Mouse (Mus musculus): Measurements from ENCODE around the gene Supt3.

Supt3 gene

GRCm38 (mm10) chr17:44831201-44831600 is 54.2 kb downstream of the Supt3 start:
- CTCF ChIA-PET = interaction anchor here in 1 of 4 experiments (0.6 kb wide), 2 partner anchors 206 to 505 kb away, joined by 3 to 5 read pairs; no protein-coding TSS in a partner anchor
- POLR2A ChIA-PET = no interaction called here

GRCm38 (mm10) chr17:44842184-44842583 is 65.2 kb downstream of the Supt3 start:
- ChIA-PET POLR2A (no interaction called here), CTCF (no interaction called here)

GRCm38 (mm10) chr17:44863165-44863564 is 86.2 kb downstream of the Supt3 start:
- POLR2A ChIA-PET = no interaction called here
- CTCF ChIA-PET = no interaction called here

- ChIA-PET CTCF (no interaction called here), POLR2A (no interaction called here)
These were observed 116.6 kb downstream of the Supt3 start for GRCm38 (mm10) chr17:44893592-44893991.

- CTCF ChIA-PET = no interaction called here
These were observed 166.7 kb downstream of the Supt3 start for GRCm38 (mm10) chr17:44943536-44944090.

DNA sequence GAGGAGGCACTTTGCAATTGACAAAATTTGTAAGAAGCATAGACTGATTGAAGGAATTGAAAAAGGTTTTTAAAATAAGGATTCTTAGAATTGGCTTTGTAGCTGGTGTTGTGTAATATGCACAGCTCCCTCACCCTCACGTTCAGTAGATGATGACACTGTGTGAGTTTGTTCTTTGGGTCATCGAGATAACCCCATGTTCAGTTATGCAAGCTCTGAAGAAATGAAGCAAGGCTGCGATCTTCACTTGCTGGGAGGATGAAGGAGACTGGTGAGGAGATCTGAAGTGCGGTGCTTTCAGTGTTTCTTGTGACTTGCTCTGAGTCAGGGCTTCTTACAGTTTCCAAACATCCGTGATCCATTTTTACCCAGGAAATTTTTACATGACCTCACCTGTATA is 168.4 kb downstream of the Supt3 start:
- ChIA-PET CTCF (interaction anchor here in 1 of 4 experiments (0.6 to 0.7 kb wide), 2 partner anchors 201 to 685 kb away, joined by 3 to 4 read pairs; no protein-coding TSS in a partner anchor), POLR2A (no interaction called here)

More at GRCm38 (mm10) chr17:44943536-44944090, 166.7 kb downstream of the Supt3 start:
- POLR2A ChIA-PET = no interaction called here

GRCm38 (mm10) chr17:44948321-44948720 is 171.4 kb downstream of the Supt3 start:
- ChIA-PET POLR2A (no interaction called here), CTCF (no interaction called here)

DNA sequence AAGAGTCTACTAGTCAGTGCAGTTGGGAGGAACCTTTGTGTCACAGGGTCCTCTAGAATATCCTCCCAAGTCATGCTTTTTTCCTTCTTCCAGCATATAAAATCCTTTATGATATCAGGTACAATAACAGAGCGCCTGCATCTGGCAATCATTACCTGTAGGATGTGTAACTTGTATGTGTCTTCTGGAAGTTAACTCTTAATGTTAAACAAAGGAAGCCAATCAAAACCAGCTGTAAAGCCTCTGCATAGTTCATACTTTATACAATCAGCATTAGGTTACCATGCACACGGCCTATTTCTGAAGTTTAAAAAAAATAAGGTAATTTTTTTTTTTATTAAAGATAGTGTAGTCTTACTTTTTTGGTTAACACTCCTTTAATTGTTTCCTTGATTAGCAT is 179.7 kb downstream of the Supt3 start:
- CTCF ChIA-PET = no interaction called here
- POLR2A ChIA-PET = no interaction called here

- CTCF ChIA-PET = no interaction called here
- POLR2A ChIA-PET = no interaction called here
These were observed 186.3 kb downstream of the Supt3 start for GRCm38 (mm10) chr17:44963051-44963798.

GRCm38 (mm10) chr17:44967186-44967585 is 190.2 kb downstream of the Supt3 start:
- ChIA-PET CTCF (interaction anchor here in 1 of 4 experiments (0.6 kb wide), 1 partner anchor 59 kb away, joined by 7 read pairs; no protein-coding TSS in a partner anchor), POLR2A (no interaction called here)

- POLR2A ChIA-PET = interaction anchor here in 1 of 4 experiments (0.6 kb wide), 1 partner anchor 188 kb away, joined by 3 read pairs; no protein-coding TSS in a partner anchor
- CTCF ChIA-PET = no interaction called here
These were observed 193.3 kb downstream of the Supt3 start for GRCm38 (mm10) chr17:44970255-44970654.

DNA sequence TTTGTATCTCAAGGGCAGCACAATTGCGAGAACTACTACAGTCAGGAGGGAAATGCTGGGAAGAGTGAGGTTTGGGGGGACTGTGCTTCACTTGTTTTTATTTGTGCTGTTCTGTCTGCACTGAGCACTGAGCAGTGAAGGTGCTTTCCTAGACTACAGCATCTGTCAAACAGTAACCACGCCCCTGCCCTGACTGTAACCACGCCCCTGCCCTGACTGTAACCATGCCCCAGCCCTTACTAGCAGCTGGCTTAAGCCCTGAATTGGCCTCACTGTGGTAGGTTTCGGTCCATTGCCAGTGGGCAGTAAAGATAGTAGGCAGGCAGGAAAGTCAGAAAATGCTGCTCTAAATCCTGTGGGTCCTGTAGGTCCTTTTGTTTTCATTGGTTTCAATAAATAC is 196.5 kb downstream of the Supt3 start:
- POLR2A ChIA-PET = no interaction called here
- CTCF ChIA-PET = no interaction called here

- POLR2A ChIA-PET = no interaction called here
- CTCF ChIA-PET = no interaction called here
These were observed 200.7 kb downstream of the Supt3 start for GRCm38 (mm10) chr17:44977690-44978089.

DNA sequence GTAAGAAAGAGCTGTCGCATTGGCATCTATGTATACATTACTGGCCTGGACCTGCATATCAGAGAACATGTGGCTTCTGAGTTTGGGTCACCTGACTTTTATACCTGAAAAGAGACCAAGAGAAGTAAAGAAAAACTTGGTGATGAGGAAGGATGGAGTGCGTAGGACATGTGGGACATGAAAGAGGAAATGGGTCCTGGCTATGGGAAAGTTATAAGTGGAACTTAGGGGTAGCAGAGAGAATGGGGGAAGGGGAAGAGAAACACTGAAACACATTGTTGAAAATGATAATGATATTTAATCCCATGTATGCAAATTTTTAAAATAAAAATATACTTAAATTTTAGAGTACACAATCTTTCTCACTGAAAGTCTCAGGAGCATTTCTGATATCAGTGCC is 211.0 kb downstream of the Supt3 start:
- POLR2A ChIA-PET = interaction anchor here in 2 of 4 experiments (0.7 to 0.9 kb wide), 2 partner anchors 889 to 1169 kb away, joined by 3 read pairs; no protein-coding TSS in a partner anchor
- CTCF ChIA-PET = no interaction called here

GRCm38 (mm10) chr17:45003311-45003710 is 226.4 kb downstream of the Supt3 start:
- CTCF ChIA-PET = no interaction called here
- POLR2A ChIA-PET = no interaction called here

DNA sequence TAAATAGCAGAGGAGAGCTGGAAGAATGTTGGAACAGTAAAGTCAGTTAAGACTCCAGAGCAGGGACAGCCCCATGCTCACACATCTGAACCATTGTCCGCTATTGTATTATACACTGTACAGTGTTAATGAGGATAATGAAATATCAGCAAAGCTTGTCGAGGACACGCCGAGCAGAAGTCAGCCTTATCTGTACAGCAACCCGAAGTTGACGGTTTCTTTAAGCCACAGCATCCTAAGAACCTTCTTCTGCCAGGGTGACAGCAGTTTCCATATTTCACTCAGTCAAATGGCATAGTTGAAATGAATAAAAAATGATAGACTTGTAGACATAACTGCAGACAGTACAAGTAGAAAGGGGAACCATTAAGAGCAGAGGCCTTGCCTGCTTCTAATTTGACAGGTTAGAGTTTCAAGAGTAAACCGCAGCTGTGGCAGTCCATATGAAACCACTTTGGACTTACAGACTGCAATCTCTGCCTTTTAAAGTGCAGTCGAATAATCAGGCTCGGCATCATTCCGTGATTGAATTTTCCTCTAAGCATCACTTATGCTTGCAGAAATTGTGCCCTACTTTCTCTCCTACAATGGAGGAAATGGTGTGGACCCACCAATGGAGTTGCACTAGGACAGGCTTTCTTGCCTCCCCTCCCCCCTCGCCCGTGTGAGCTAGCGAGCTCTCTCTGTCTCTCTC is 227.7 kb downstream of the Supt3 start:
- POLR2A ChIA-PET = interaction anchor here in 1 of 4 experiments (0.6 kb wide), 1 partner anchor 97 kb away, joined by 5 read pairs; no protein-coding TSS in a partner anchor

DNA sequence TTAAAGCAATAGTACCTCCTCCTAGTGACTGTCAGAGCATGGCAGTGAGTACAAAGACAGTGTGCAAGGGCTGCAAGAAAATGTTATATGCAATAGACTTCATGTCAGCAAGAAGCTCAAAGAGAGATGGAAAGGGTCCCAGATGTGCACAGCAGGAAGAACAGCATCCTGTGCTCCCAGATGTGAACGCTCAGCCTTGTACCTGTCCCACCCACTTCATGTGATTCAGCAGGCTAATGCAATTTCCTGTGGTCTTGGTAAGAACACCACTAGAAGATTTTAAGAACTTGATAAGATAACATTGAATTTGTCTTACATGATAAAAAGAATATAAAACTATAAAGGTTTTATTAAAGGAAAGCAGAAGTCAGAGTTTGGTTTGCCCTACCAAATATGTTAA is 230.5 kb downstream of the Supt3 start:
- CTCF ChIA-PET = no interaction called here

More for the DNA sequence above, 227.7 kb downstream of the Supt3 start:
- CTCF ChIA-PET = no interaction called here

GRCm38 (mm10) chr17:45008663-45009062 is 231.7 kb downstream of the Supt3 start:
- CTCF ChIA-PET = no interaction called here
- POLR2A ChIA-PET = no interaction called here

More for the DNA sequence above, 230.5 kb downstream of the Supt3 start:
- POLR2A ChIA-PET = no interaction called here

DNA sequence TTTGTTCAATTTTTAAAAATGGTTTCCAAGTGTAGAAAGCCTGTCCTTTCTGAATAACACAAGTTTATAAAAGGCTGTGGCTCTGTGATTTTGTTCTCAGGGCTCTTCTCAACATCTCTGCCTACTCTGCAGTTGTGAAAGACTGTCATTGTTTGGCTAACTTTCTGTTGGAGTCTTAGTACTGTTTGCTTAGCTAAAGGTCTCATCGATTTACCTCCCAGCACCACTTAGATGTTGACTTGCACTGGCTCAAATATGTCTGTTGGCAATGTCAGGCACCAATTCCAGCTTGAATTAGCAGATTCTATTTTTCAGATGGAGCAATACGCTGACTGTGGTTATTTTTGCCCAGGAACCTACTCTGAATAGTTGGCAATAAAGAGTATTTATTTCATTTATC is 233.5 kb downstream of the Supt3 start:
- ChIA-PET CTCF (interaction anchor here in 1 of 4 experiments (0.5 kb wide), 1 partner anchor 238 kb away, joined by 3 read pairs; no protein-coding TSS in a partner anchor), POLR2A (interaction anchor here in 1 of 4 experiments (1.1 kb wide), 1 partner anchor 39 kb away, joined by 3 read pairs; no protein-coding TSS in a partner anchor)

DNA sequence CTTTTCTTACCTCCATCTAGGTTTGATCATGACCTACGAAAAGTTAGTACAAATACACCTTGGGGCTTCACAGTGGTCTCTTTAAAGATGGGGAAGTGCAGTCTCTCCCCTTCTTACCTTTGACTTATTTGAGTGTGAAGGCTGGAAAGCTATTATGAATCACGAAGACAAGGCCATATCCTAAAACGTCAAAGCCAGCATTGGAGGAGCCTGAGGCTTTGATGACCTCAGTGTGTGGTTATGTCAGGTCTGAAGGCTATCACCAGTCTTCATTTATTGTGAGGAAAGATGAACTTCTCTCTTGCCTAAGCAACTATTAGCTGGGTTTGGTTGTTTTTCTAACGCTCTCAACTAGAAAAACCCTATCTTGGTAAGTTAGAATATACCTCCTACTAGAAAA is 239.8 kb downstream of the Supt3 start:
- CTCF ChIA-PET = no interaction called here
- POLR2A ChIA-PET = no interaction called here

All from embryonic stem cell, embryonic (primary cell).